Mouse (Mus musculus) R1 (cell line): Measurements from ENCODE around the gene Stk16.
A peak's percentile ranks its signal among the peaks of the same experiment; 100 is the strongest.

Experiments used
- DNase-seq: peaks from one replicate; pipeline ENCODE4 v3.0.0-alpha.2; 2018; ENCODE audit warnings: low read depth, low spot score

Stk16 gene

DNA sequence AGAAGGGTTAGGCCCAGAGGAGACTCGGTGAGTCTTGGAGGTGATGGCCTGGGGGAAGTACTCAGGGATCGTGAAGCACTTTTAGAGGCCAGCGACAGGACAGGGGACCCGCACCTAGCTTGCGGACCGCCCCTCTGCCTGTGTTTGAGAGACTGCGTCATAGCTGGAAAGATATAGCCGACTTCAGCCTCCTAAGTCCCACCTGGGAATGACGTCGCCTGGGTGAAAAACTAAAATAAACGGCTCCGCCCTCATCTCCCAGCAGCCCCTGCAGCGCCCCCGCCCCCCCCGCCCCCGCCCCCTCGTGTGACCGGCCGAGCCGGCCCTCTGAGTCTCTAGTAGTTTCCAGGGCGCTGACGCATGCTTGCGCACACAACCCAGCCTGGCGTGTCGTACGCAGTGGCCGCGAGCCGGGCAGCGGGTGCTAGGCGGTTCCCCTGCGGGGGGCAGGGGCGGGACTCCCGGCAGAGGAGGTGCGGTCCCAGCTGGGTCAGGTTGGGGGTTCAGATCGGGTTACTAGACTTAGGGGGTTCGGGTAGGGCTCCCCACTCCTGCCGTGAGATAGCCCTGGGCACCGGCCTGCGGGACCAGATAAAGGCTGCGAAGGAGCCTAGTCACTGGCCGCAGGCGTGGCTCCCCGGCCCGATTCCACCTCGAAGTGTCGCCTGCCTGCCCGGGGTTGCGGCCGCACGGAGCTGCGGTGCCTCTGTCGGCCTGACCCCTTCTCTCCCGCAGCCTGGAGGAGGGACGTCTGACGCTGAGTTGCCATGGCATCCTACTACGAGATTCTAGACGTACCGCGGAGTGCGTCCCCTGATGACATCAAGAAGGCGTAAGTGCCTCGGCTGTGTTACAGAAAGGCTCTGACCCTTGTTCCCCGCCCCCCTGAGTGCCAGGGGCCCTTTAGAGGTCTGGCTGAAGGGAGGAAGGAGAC is 25.7 kb downstream of the Stk16 start, which contains the start of gene Dnajb2:
TSS of gene Dnajb2 (plus strand) at position 290 of the 934 bp plus-strand sequence.
- DNase-seq: peak; percentile 90

DNA sequence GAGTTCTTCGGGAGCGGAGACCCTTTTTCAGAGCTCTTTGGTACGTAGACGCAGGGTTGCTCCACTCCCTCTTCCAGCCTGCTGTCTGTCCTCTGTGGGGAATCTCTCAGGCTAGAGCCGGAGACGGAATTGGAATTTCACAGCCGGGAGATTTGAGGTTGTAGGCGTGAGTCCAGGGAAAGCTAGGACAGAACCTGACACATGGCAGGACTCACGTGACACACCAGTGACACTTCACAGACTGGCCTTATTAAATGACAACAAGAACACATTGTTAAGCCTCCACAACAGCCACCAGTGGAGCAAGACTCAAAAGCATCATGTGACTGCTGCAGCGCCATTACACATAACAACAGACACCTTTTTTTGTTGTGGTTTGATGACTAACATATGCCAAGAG is 29.0 kb downstream of the Stk16 start:
- peak; percentile 45 for DNase-seq

DNA sequence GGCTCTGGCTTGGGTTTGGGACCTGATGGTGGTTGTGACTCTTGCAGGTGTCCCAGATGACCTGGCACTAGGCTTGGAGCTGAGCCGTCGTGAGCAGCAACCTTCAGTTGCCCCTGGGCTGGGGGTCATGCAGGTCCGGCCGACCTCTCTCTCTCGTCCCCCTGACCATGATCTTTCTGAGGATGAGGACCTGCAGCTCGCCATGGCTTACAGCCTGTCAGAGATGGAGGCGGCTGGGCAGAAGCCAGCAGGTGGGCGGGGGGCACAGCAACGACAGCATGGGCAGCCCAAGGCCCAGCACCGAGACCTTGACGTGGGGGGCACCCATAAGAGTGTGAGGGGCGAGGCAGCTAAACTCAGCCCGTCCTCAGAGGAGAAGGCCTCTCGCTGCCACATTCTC is 32.8 kb downstream of the Stk16 start:
- DNase-seq: no peak

DNA sequence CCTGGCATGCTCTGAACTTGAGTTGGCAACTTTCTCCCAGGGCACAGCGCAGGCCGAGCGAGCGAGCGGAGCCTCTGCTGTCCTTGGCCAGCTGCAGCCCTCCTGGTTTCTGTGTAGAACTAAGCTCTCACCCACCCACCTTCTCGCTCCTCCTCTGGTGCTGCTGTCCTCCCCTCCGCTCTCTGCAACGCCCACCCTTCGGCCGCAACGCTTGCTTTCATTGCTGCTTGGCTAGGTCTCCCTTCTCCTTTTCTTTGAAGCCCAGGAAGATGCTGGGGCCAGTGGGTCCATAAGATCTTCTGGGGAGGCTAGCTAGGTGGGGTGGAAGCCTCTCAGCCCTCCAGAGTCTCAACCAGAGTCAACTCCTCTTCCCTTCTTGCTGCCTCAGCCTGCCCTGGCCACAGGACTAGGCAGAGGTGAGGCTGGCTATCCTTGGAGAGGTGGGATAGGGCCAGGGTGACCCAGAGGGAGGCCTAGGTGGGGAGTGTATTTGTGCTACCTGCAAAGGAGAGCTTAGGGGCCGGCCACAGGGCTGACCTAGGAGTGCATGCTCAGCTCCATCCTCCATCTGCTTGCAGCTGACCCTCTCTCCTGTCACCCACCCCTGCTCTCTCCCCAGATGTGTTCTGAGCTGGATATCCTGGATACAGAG is 33.7 kb downstream of the Stk16 start:
- no peak for DNase-seq

DNA sequence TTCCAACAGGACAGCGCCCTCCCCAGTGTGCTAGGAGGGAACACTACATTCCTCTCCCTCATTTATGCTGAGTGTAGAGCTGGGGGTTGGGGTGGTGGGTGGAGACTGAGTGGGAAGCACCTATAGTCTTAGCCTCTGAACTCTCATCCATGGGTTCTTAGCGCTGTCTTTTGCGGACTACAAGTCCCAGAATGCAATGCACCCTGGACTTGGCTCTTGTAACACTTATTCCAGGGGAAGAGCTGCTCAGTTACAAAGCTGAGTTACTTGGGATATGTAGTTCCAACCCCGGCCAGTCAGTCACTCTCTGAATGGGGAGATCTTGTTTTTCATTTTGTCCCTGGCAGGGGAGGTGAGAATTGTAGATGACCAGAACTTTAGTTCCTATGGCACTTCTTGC is 34.2 kb downstream of the Stk16 start:
- peak; percentile 94 for DNase-seq

DNA sequence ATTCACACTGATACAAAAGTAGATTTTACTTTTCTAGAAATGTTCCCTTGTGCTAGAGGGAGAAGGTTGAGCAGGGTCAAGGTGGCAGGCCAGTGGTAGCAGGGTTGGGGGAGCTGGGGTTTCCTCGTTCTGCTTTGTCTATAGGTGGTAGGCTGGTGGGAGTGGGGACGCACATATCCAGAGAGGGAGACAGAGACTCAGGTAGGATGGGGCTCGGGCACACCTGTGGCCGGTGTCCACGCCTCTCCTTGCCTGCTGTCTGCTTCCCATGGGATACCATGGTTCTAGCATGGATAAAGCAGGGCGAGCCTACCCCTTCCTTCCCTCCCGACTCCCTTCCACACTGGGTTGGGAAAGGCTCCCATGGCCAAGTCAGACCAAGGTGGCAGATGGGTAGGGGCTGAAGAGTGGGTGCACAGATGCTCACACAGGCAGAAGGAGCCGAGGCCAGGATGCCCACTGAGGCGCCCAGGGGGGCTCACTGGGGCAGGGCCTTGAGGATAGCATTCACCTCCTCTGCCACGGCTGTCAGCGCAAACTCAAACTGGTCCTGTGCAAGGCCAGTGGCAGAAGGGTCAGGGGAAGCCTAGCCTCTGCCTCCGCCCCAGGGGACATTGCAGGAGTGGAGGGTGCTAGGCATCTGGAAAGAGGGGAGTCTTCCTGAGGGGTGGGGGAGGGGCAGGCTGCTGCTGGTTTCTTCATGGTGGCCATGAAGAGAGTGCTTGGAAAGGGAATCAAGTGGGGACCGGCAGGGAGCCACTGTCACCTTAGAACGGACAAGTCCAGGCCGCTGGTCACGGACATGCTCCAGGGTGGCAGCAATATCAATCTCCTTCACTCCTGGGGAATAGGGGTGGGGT is 36.7 kb downstream of the Stk16 start:
- no peak for DNase-seq

DNA sequence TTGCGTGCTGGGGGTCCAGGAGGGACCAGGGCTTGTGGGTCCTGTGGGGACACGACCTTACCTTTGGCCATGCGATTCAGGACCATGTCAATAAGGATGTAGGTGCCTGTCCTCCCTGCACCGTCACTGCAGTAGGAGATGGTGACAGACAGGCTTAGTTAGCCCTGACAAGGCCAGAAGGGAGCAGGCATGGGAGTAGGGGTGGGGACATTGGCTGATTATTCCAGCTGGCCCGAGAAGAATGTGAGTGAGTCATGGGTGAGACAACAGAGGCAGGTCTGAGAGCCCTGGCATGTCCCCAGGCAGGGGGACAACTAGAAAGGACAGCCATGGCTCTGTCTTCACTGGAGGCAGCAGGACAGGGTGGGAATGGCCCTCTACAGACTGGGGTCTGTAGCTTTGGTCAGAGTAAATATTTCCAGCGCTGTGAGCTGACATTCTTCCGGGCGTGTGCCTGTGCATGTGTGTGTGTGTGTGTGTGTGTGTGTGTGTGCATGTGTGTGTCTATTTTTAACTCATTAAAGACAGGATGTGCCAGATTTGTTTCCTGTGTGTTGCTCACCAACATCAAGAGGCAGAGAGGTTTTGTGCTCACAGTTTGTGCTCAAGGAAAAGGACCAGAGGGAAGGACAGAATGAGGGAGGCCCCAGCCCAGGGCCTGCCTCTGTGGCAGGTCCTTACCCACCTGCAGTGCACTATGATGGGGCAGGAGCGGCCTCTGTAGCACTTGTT is 37.6 kb downstream of the Stk16 start:
- no peak for DNase-seq

DNA sequence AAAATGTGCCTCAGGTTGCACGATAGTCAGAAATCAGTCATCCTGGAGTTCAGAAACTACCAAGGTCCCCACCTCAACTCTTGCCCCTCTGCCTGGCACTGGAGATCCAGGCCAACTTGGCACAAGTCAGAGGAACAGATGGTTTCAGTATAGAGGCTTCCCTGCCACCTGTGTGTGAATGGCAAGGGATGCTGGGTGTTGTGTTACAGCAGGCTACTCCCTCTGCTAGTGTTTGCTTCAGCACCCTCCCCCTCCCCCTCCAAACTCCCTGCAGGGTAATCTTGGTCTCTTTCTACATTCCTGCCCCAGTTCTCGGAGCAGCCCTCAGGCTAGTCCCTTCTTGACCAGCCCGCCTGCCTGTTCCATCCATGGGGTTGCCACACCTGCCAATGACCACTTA is 39.9 kb downstream of the Stk16 start:
- no peak for DNase-seq

DNA sequence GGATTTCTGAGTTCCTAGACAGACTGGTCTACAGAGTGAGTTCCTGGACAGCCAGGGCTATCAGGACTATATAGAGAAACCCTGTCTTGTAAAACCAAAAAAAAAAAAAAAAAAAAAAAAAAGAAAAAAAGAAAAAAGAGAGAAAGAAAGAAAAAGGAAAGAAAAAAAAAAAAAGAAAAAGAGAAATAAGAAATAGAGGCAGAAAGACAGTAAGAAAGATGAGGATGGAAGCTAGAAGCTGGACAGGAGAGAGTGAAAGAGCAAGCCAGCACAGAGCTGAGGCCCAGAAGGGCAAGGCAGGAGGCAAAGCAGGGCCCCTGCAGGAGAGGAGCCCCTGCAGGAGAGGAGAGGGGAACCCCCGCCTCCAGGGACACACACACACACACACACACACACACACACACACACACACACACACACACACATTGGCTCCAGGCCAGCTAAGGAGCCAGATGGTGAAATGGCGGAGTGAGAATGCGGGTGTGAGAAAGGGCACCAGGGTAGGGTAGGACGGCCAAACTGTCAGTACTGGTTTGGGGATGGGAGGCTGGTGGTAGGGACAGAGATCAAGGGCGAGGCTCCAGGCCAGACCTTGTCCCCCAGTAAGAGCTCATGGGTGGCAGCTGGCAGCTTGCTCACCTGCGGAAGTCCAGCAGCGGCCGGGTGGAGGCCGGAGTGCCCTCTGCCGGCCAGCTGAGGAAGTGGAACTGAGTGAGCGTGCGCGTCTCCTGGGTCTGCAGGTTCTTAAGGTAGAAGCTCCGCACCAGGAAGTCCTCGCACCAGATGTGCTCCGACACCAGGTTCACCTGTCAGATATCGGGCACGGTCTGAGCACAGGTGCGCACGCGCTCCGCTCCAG is 40.7 kb downstream of the Stk16 start:
- peak; percentile 83 for DNase-seq

DNA sequence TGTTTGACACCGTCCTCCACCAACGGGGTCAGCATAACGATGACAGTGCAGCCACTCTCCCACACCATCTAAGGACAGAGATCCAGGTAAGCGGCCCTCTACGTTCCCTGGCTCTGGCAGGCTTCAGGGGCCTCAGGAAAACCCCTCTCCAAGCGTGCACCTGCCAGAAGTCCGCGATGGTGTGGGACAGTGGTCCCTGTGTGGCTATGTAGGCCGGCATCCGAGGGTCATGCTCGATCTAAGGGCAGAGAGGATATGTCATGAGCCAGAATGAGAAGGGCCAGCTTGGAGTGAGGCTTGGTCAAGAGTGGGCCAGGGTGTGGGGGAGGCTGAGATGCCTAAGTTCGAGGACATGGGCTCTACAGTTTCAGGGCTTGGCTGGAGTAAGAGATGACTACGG is 41.7 kb downstream of the Stk16 start:
- no peak for DNase-seq

DNA sequence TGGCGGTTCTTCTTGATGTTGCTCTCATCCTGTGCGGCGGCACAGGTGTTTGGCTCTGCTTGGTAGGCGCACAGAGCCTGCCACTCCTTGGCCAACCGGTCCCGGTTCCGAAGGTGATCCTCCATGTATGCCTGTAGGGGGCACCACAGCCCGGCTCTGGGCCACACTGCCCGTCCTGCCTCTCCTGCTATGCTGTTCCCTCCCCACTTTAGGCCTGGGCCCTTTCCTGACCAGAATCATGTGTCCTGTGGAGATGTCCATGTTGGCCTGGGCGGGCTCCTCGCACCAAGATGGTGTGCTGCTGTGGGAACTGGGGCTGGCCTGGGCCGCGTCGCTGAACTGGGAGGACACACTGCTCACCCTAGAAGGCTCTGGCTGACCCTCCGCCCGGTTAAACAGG is 42.4 kb downstream of the Stk16 start:
- peak; percentile 58 for DNase-seq

DNA sequence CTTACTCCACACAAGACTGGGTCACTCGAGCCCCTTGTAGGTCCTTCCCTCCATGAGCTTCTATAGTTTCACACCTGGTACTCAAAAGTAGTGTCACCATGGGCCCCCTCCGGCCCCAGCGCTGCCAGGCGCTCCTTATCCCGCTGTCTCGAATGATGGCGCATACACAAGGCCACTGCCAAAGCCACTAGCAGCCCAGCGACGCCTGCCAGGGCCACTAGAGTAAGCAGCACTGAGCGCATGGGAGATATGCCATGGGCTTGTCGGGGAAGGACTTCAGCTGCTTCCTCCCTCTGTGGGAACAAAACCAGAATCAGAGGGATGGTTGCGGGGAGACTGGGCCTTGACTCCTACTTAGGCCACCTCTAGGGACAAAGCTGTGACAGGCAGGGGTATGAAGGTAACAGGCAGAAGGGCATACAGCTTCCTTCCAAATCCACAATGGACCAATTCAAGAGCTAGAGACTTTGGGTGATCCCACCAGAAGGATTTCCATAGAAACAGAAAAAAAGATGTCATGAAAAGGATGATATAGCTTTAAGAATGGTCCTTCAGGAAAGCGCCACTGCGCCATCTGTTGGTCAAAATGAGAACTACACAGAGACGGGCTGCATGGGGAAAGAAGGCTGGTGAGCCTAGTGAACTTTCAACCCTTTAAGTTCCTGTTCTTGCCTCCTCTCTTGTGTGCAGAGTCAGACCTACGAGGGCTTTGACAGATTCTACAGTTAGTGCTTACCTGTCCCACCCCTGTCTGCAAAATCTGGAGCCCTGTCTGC is 43.4 kb downstream of the Stk16 start:
- peak; percentile 79 for DNase-seq

DNA sequence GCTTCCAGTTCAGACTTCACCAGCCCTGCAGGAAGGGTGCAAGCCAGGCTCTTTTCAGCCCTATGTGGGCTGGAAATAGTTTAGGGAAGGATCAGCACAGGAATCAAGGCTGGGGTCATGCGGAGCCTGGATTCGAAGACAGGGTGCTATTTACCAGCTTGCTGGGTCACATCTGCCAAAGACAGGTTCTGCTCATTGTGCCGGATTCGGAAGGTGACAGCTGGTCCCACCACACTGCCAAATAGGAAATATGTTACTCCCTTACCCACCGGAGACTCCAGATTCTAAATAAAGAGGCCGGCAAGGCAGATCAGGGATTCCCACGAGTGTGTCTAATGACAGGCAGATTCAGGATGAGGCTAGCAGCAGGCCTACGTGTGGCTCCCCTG is 44.0 kb downstream of the Stk16 start:
- no peak for DNase-seq

DNA sequence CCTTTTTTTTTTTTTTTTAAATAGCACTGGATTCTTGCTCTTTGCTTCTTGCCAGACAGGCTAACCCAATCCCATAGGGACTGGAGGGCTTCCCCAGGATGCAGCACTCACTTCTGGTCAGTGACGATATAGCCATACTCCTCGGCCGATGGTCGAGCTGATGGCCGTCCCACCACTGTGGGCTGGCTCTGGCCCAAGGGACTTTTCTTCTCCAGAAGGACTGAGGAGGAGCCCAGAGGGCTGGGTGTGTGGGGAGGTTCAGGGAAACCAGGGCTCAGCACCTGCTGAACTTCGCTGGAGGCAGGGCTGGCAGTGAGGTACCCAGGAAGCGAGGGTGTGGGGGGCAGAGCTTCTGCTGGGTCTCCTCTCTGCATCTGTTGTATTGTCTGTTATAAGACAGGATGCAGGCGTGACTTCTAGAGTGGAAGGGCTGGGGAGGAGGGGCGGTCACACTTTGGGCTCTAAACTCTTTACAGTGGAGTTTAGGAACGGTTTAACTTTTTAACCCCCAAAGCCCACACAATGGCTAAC is 44.9 kb downstream of the Stk16 start:
- DNase-seq: no peak

DNA sequence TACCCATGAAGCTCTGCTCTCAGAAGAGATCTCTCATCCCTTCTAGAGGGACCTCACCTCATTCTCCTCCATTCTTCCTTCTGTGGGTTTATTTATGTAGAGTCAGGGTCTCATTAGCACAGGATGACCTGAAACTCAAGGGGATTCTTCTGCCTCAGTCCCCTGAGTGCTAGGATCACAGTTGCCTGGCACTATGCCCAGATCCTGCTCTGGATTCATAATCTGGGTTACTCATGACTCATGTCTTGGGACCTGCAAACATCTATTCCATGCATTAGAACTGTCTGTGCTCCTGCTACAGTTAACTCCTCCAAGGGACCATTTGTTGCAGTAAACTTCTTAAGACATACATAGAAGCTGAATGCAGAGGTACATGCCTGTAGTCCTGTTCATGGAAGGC is 50.6 kb downstream of the Stk16 start:
- no peak for DNase-seq

DNA sequence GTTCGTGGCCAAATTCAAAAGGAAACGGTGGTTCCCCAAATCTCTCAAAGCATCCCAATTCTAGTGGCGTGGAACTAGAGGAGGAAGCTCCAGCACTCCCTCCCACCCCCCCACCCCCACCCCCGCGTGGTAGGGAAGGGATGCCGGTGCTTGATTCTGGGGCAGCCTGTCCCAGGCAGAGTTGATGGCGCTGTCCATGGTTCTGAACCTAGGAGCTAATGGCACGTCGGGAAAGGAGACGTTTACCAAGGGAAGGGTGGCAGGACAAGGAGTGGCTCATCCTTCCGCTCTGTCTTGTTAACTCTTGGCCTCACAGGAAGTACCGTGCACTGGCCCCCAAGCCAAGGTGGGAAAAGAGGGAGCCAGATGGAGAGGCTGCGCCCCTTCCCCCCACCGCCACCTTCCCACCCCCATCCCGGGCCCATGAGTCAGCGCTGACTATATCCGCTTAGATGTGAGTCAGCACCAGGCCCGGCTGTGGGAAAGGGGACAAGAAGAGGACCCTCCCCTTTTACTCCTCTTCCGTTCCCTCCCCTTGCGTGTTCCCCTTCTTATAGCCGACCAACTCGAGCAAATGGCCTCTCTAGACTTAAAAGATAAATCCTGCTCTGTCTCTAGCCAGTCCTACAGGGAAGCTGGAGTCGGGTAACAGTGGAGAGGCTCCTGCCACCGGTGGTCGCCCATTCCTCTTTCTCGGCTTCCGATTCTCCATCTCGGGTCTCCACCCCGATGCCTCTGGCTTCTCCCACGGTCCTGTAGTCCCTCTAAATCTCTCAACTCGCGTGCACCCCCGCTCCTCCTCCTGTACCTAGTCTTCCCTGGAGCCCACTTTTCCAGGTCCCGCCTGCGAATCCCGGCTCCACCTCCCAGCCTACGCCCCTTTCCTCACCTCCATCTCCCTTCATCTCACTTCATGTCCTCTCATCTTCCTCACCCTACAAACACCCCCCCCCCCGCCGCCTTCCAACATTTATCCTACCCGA is 52.6 kb downstream of the Stk16 start:
- peak; percentile 90 for DNase-seq

DNA sequence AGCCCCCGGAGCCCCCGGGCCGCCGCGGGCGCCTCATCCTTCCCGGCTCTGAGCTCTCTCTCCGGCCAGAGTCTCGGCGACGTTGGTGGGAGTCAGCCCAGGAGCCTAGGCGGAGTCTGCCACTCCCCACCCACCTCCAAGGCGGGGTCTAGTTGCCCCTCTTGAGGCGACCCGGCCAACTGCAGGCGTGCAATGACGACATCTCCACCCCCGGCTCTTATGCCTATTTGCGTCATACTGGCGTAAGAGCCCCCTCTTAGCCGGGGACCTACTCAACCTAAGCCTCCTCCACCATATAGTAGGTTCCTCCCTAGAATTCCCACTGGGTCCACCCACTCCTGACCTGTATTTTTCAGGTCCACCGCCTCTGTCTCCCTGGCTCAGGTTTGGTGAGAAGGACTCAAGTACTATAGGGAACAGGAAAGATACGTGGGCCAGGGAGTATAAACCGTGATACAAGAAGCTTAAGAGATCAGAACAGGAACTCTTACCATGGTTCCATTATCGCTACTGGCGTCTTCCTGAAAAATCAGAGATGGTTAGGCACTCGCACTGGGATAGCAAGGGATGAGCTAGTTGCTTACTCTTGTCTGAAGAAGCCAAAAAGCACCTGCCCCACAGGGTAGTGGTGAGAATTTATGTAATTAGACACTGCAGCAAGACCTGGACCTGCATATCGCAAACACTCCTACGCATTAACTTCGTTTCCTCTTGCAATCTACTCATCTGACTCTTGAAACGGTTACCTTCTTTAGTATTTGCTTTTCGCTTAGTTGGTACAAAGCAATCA is 53.6 kb downstream of the Stk16 start, which contains the start of gene Ptprn:
TSS of gene Ptprn (minus strand) at position 412 of the 790 bp plus-strand sequence.
- peak; percentile 84 for DNase-seq
